Mouse (Mus musculus) neural tube, embryonic 11.5 days (tissue): ENCODE measurements around the gene Sbpl. TPM values are rescaled to one million over a fixed set of nuclear protein-coding genes. Genes with fewer than 3 reads are reported as not detected.

Experiments
- ATAC-seq: fragments of 200-750 bp; cut with Nextera tagmentation; 2 replicates; pipeline ENCODE4 v1.8.0; 2017; ENCODE audit warnings: moderate number of reproducible peaks, mild to moderate bottlenecking, moderate TSS enrichment, moderate library complexity; ENCODE audit not compliant: insufficient read depth, low FRiP score, low TSS enrichment
- DNase-seq: peaks from one replicate; pipeline ENCODE4 v3.0.0-alpha.2; 2015; ENCODE audit warnings: low spot score
- H3K27ac ChIP-seq: fragments of 300-500 bp; sonication (generic); 2 replicates; pipeline ENCODE4 v1.5.1; 2014; ENCODE audit warnings: low read depth, mild to moderate bottlenecking, low read length
- H3K27me3 ChIP-seq: fragments of 300-500 bp; sonication (generic); 2 replicates; pipeline ENCODE4 v1.6.1; 2014; ENCODE audit warnings: mild to moderate bottlenecking, low read length, mixed read lengths; ENCODE audit not compliant: control insufficient read depth, insufficient read depth
- H3K36me3 ChIP-seq: fragments of 300-500 bp; sonication (generic); 2 replicates; pipeline ENCODE4 v1.6.1; 2014; ENCODE audit warnings: mild to moderate bottlenecking, low read length, moderate library complexity, mixed read lengths; ENCODE audit not compliant: control insufficient read depth, insufficient read depth
- H3K4me1 ChIP-seq: fragments of 300-500 bp; sonication (generic); 2 replicates; pipeline ENCODE4 v1.6.1; 2014; ENCODE audit warnings: low read length, mixed read lengths; ENCODE audit not compliant: control insufficient read depth, insufficient read depth
- H3K4me2 ChIP-seq: fragments of 300-500 bp; sonication (generic); 2 replicates; pipeline ENCODE4 v1.6.1; 2014; ENCODE audit warnings: low read depth, mild to moderate bottlenecking, moderate library complexity
- H3K4me3 ChIP-seq: fragments of 300-500 bp; sonication (generic); 2 replicates; pipeline ENCODE4 v1.5.1; 2014; ENCODE audit warnings: low read depth, low read length
- H3K9ac ChIP-seq: fragments of 300-500 bp; sonication (generic); 2 replicates; pipeline ENCODE4 v1.6.1; 2014; ENCODE audit warnings: mild to moderate bottlenecking, low read length
- H3K9me3 ChIP-seq: fragments of 300-500 bp; sonication (generic); 2 replicates; pipeline ENCODE4 v1.6.1; 2016; ENCODE audit warnings: low read length; ENCODE audit not compliant: control insufficient read depth
- WGBS: fragments of 180-500 bp; shearing (Covaris S2); extraction: QIAGEN DNeasy Blood & Tissue Kit; methylation state at CpG from one replicate; pipeline ENCODE4 v1.1.7; 2014; 5-methylcytosine and 5-hydroxymethylcytosine counted together
- polyA plus RNA-seq: library from polyadenylated mRNA; unstranded; fragments of >200 nt; fragmentation: Nextera tagmentation; extraction: Ambion mirVana; gene quantifications from 2 replicates; pipeline ENCODE4 v1.2.1, GENCODE M21; 2014

The Sbpl gene
- polyA plus RNA-seq, 1 experiment from 2014 or later, result not detected

DNA sequence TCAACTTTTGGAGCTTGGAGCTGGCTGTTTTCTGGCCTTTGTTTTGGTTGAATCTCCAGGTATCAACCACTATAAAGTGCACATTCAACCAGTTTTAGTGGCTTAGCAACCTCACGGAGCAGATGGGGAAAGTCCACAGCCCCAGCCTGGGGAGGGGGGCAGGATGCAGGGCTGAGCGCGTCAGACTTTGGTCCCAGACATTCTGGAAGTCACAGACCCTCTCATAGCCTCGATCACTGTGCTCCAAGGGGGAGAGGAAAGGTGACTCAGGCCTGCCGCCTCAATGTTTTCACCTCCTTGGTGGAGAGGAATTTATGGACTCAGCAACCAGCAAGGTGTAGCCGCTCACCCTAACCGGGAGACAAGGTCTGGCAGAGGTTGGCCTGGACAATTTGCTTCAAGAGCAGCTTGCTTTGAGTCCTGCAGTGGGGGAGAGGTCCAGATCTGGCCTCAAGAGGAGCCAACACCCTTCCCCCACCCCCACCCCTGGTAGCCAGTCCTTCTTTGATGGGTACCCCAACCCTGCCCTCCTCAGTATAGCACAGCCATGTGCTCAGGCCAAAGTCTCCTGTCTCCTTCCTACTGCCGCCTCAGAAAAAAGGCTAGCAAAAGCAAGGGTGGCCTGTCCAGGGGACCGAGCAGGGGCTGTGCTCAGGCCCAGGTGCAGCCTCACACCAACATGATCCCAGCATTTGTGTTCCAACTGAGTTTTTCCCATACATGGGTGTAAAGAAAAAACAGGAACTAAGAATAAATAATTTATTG lies 37.9 kb upstream of the Sbpl start:
- DNase-seq (no peak), ATAC-seq (peak; percentile 75)
- WGBS, result 65% methylated on average over 9 of the region's 9 CpGs
- H3K4me1 ChIP-seq, result no peaks in the 10 kb centered on the region; the same call in 1 of the 2 replicates
- no peaks in the 10 kb centered on the region for H3K36me3 ChIP-seq
- no peaks in the 10 kb centered on the region for H3K9me3 ChIP-seq
- H3K9ac ChIP-seq, result peak overlapping the region; percentile 39
- H3K4me2 ChIP-seq, result peak overlapping the region; percentile 48
- H3K4me3 ChIP-seq, result no peak overlapping the region
- H3K27ac ChIP-seq, result no peak overlapping the region
- no peaks in the 10 kb centered on the region for H3K27me3 ChIP-seq

GRCm38 (mm10) chr17:23989802-23990201 lies 34.7 kb upstream of the Sbpl start:
- Histone ChIP-seq H3K4me1 (no peaks in the 10 kb centered on the region; the same call in 1 of the 2 replicates), H3K27ac (no peak overlapping the region), H3K4me3 (no peak overlapping the region), H3K9me3 (no peaks in the 10 kb centered on the region), H3K4me2 (no peak overlapping the region), H3K36me3 (no peaks in the 10 kb centered on the region), H3K27me3 (no peaks in the 10 kb centered on the region), H3K9ac (no peak overlapping the region)
- WGBS, result 47% methylated on average over 2 of the region's 2 CpGs
- DNase-seq, result no peak
- no peak for ATAC-seq

GRCm38 (mm10) chr17:23984989-23985388 lies 29.9 kb upstream of the Sbpl start:
- DNase-seq (no peak), ATAC-seq (no peak)
- 93% methylated on average over 1 of the region's 1 CpGs for WGBS

DNA sequence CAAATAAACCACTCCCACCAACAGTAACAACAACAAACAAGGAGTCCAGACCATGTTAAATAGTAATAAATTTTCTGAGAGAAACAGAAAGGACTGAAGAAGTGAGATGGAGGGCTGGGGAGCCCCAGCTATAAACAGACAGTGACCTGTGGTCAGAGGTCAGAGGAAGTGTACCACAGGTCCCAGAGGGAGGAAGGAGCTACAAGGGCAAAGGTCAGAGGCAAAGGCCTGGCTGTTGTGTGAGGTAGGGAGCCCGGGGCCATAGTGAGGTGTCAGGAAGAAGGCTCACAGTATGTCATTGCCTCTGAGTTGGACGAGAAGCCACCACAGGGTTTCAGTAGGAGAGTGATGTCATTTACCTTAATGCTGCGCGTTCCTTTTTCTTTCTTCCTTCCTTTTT lies 27.8 kb upstream of the Sbpl start:
- DNase-seq, result no peak
- no peak for ATAC-seq
- H3K9ac ChIP-seq, result no peak overlapping the region
- no peak overlapping the region for H3K27ac ChIP-seq
- H3K4me1 ChIP-seq, result no peaks in the 10 kb centered on the region
- no peaks in the 10 kb centered on the region for H3K36me3 ChIP-seq
- no peaks in the 10 kb centered on the region for H3K9me3 ChIP-seq
- H3K4me2 ChIP-seq, result no peak overlapping the region
- no peaks in the 10 kb centered on the region for H3K27me3 ChIP-seq
- 45% methylated on average over 4 of the region's 4 CpGs for WGBS
- H3K4me3 ChIP-seq, result no peak overlapping the region

More at GRCm38 (mm10) chr17:23984989-23985388, 29.9 kb upstream of the Sbpl start:
- Histone ChIP-seq H3K27ac (no peak overlapping the region), H3K27me3 (no peaks in the 10 kb centered on the region), H3K4me1 (no peaks in the 10 kb centered on the region), H3K4me3 (no peak overlapping the region), H3K4me2 (no peak overlapping the region), H3K36me3 (no peaks in the 10 kb centered on the region), H3K9ac (no peak overlapping the region), H3K9me3 (no peaks in the 10 kb centered on the region)

GRCm38 (mm10) chr17:23980297-23980909 lies 25.3 kb upstream of the Sbpl start, which contains the start of gene Prss30:
Gene Prss30 (minus strand): TSS chr17:23980566.
- H3K4me2 ChIP-seq, result no peak within 1 kb of the TSS
- H3K27me3 ChIP-seq, result no peaks in the 10 kb centered on the region
- H3K27ac ChIP-seq, result no peak within 1 kb of the TSS
- ATAC-seq (no peak), DNase-seq (no peak)
- no peak within 1 kb of the TSS for H3K9ac ChIP-seq
- no peaks in the 10 kb centered on the region for H3K36me3 ChIP-seq
- H3K9me3 ChIP-seq, result no peaks in the 10 kb centered on the region
- no peaks in the 10 kb centered on the region for H3K4me1 ChIP-seq
- 77% methylated on average over 10 of the region's 10 CpGs for WGBS
- H3K4me3 ChIP-seq, result no peak within 1 kb of the TSS

- no peak overlapping the region for H3K4me2 ChIP-seq
- no peaks in the 10 kb centered on the region for H3K27me3 ChIP-seq
- H3K4me1 ChIP-seq, result no peaks in the 10 kb centered on the region
- no peaks in the 10 kb centered on the region for H3K9me3 ChIP-seq
- ATAC-seq, result no peak
- H3K27ac ChIP-seq, result no peak overlapping the region
- no peak overlapping the region for H3K4me3 ChIP-seq
- 65% methylated on average over 3 of the region's 3 CpGs for WGBS
- no peak for DNase-seq
- H3K9ac ChIP-seq, result no peak overlapping the region
- H3K36me3 ChIP-seq, result no peaks in the 10 kb centered on the region
Measured at GRCm38 (mm10) chr17:23979471-23979870, 24.4 kb upstream of the Sbpl start.

DNA sequence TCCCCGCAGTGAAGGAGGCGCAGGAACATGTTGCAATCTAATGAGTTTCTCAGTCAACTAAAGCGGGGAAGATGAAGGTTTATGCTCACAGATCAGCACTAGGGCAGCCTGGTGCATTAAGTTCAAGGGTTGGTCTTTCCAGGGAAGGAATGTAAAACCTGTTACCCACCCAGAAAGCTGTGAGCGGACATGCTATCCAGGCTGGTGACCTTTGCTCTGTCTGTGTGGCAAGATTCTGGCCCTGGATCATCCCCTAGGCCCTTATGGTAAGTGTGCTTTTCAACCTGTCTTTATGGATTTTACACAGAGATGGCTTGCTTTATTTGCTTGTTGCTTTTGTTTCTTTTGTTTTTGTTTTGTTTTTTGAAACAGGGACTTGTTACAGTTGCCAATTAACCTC lies 21.6 kb upstream of the Sbpl start:
- no peak overlapping the region for H3K27ac ChIP-seq
- H3K9ac ChIP-seq, result no peak overlapping the region
- H3K4me2 ChIP-seq, result no peak overlapping the region
- no peaks in the 10 kb centered on the region for H3K36me3 ChIP-seq
- no peak overlapping the region for H3K4me3 ChIP-seq
- H3K27me3 ChIP-seq, result no peaks in the 10 kb centered on the region
- H3K9me3 ChIP-seq, result no peaks in the 10 kb centered on the region
- WGBS, result 91% methylated on average over 4 of the region's 4 CpGs
- DNase-seq (no peak), ATAC-seq (no peak)
- no peaks in the 10 kb centered on the region for H3K4me1 ChIP-seq

GRCm38 (mm10) chr17:23971315-23971714 lies 16.2 kb upstream of the Sbpl start:
- H3K9me3 ChIP-seq, result no peaks in the 10 kb centered on the region
- H3K4me3 ChIP-seq, result no peak overlapping the region
- ATAC-seq, result no peak
- H3K27me3 ChIP-seq, result no peaks in the 10 kb centered on the region
- 88% methylated on average over 9 of the region's 9 CpGs for WGBS
- H3K4me2 ChIP-seq, result no peak overlapping the region
- no peaks in the 10 kb centered on the region for H3K4me1 ChIP-seq
- no peak for DNase-seq
- H3K9ac ChIP-seq, result no peak overlapping the region
- H3K36me3 ChIP-seq, result no peaks in the 10 kb centered on the region
- no peak overlapping the region for H3K27ac ChIP-seq

- Histone ChIP-seq H3K4me1 (no peaks in the 10 kb centered on the region), H3K9ac (no peak overlapping the region)
Measured at GRCm38 (mm10) chr17:23969231-23969630, 14.2 kb upstream of the Sbpl start.

More at GRCm38 (mm10) chr17:23969231-23969630, 14.2 kb upstream of the Sbpl start:
- Histone ChIP-seq H3K36me3 (no peaks in the 10 kb centered on the region), H3K4me3 (no peak overlapping the region), H3K4me2 (no peak overlapping the region), H3K9me3 (no peaks in the 10 kb centered on the region), H3K27ac (no peak overlapping the region), H3K27me3 (no peaks in the 10 kb centered on the region)
- ATAC-seq, result no peak
- DNase-seq, result peak; percentile 72
- 10% methylated on average over 1 of the region's 1 CpGs for WGBS
